Mouse (Mus musculus): ENCODE measurements at regions not wholly inside any gene's neighbourhood (a gene's known extent, or its start where the extent isn't known, plus 50 kb on each side); places are given as distances from the start of the nearest gene placed in this dataset.
A peak's percentile ranks its signal among the peaks of the same experiment; 100 is the strongest.

DNA sequence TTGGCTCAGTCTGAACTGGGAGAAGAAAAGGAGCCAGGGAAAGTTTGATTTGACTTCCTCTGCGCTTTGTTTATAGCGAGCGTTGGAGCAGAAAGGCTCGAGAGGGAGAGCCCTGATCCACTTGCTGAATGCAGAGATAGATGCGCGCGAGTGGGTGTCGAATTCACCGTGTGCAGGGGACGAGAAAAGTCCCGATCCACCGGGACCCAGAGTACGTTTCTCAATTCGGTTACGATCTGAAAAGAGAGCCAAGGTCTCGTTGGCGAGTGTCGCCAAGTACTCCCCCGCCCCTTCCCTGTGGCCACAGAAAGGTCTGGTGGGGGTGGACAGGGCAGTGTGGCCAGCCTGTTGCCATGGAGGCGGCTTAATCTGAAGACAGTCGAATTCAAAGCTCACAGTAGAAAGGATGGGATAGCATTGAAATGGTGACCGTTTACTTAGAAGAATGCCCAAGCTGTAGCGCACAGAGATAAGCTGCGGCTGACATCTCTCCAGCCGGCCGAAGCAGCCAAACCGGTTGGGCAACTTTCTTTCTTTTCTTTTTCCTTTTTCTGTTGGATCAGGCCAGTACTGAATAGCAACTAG, 139.5 kb upstream of the Zfp217 start:
- Histone ChIP-seq H3K27ac (replicated peaks; ENCODE audit: low read depth, low read length) (0 out of 2 replicates have a peak overlapping the region, but pooled peaks have one; percentile 38), H3K9ac (ENCODE audit: low read depth, low read length, severe bottlenecking) (peak overlapping the region; percentile 56), H3K27me3 (ENCODE audit: control insufficient read depth, insufficient read depth, low read length) (no peaks in the 10 kb centered on the region), H3K4me1 (ENCODE audit: control insufficient read depth, insufficient read depth, low read length) (peaks cover 16% of the 10 kb centered on the region; the same call in 1 of the 2 replicates), H3K36me3 (ENCODE audit: control insufficient read depth, insufficient read depth, low read length) (no peaks in the 10 kb centered on the region), H3K9me3 (ENCODE audit: control insufficient read depth, low read length) (no peaks in the 10 kb centered on the region), H3K4me2 (replicated peaks; ENCODE audit: low read depth, low read length, severe bottlenecking) (peak overlapping the region; percentile 91), H3K4me3 (replicated peaks; ENCODE audit: low read length) (peak overlapping the region; percentile 44)
- DNase-seq (ENCODE audit: low spot score) (peak; percentile 37), ATAC-seq (ENCODE audit: low FRiP score, low read depth) (peak; percentile 26; the same call in 1 of the 2 replicates)
- 1% methylated on average over 27 of the region's 27 CpGs for WGBS
- TF ChIP-seq POLR2A (IDR thresholded peaks at IDR 0.05; ENCODE audit: borderline replicate concordance, extremely low read depth, insufficient read depth, insufficient read length) = no peak

DNA sequence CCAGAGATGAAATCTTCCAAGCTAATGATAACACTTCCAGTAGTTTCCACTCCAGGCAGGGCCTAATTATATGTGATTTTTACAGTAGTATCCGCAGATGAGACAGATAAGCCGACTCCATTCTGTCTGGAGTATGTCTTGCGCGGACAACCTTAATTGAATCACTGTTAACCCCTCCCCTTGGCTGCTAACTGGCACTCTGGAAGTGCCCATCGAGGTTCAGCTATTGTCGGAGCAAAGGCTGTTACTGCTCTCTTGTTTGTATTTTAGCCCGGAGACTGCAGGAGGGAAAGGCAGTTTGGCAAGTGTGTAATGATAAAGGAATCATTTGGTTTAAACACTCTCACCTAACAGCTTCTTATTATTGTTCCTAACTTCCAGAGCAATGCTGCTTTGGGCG, 138.9 kb upstream of the Zfp217 start:
- peaks cover 14% of the 10 kb centered on the region; the same call in 1 of the 2 replicates for H3K4me1 ChIP-seq (ENCODE audit: control insufficient read depth, insufficient read depth, low read length)
- H3K9me3 ChIP-seq (ENCODE audit: control insufficient read depth, low read length) = no peaks in the 10 kb centered on the region
- ATAC-seq (ENCODE audit: low FRiP score, low read depth) (no peak), DNase-seq (ENCODE audit: low spot score) (no peak)
- peak overlapping the region; percentile 91 for H3K4me2 ChIP-seq (replicated peaks; ENCODE audit: low read depth, low read length, severe bottlenecking)
- no peaks in the 10 kb centered on the region for H3K27me3 ChIP-seq (ENCODE audit: control insufficient read depth, insufficient read depth, low read length)
- H3K9ac ChIP-seq (ENCODE audit: low read depth, low read length, severe bottlenecking) = peak overlapping the region; percentile 56; the same call in 1 of the 2 replicates
- no peak for TF ChIP-seq POLR2A (IDR thresholded peaks at IDR 0.05; ENCODE audit: borderline replicate concordance, extremely low read depth, insufficient read depth, insufficient read length)
- WGBS = 15% methylated on average over 8 of the region's 8 CpGs
- H3K36me3 ChIP-seq (ENCODE audit: control insufficient read depth, insufficient read depth, low read length) = no peaks in the 10 kb centered on the region
- H3K4me3 ChIP-seq (replicated peaks; ENCODE audit: low read length) = peak overlapping the region; percentile 44
- H3K27ac ChIP-seq (replicated peaks; ENCODE audit: low read depth, low read length) = no peak overlapping the region

DNA sequence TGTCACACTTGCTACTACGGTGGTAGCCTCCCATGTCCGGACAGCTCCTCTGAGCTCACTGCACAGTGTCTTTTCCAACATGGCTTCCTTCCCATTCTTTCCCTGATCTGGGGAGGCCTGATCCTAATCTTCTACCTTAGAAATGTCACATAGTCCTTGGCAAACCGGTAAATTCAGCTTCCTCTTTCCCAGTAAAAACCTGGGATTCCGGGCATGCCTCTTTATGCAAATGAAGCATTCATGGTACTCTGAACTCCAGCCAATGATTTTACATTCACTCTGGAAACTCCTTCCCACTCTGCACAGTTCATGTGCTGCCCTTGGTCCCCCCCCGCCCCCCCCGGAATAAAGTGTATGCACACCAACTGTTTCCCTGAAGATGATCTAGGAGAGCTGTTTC, 134.6 kb upstream of the Zfp217 start:
- Histone ChIP-seq H3K4me2 (replicated peaks; ENCODE audit: low read depth, low read length, severe bottlenecking) (no peak overlapping the region), H3K27me3 (ENCODE audit: control insufficient read depth, insufficient read depth, low read length) (no peaks in the 10 kb centered on the region), H3K36me3 (ENCODE audit: control insufficient read depth, insufficient read depth, low read length) (no peaks in the 10 kb centered on the region), H3K4me1 (ENCODE audit: control insufficient read depth, insufficient read depth, low read length) (peaks cover 13% of the 10 kb centered on the region; the same call in 1 of the 2 replicates), H3K27ac (replicated peaks; ENCODE audit: low read depth, low read length) (no peak overlapping the region), H3K9ac (ENCODE audit: low read depth, low read length, severe bottlenecking) (no peak overlapping the region), H3K9me3 (ENCODE audit: control insufficient read depth, low read length) (no peaks in the 10 kb centered on the region), H3K4me3 (replicated peaks; ENCODE audit: low read length) (no peak overlapping the region)
- WGBS = 64% methylated on average over 6 of the region's 6 CpGs
- DNase-seq (ENCODE audit: low spot score) (no peak), ATAC-seq (ENCODE audit: low FRiP score, low read depth) (no peak)
- TF ChIP-seq POLR2A (IDR thresholded peaks at IDR 0.05; ENCODE audit: borderline replicate concordance, extremely low read depth, insufficient read depth, insufficient read length) = no peak

DNA sequence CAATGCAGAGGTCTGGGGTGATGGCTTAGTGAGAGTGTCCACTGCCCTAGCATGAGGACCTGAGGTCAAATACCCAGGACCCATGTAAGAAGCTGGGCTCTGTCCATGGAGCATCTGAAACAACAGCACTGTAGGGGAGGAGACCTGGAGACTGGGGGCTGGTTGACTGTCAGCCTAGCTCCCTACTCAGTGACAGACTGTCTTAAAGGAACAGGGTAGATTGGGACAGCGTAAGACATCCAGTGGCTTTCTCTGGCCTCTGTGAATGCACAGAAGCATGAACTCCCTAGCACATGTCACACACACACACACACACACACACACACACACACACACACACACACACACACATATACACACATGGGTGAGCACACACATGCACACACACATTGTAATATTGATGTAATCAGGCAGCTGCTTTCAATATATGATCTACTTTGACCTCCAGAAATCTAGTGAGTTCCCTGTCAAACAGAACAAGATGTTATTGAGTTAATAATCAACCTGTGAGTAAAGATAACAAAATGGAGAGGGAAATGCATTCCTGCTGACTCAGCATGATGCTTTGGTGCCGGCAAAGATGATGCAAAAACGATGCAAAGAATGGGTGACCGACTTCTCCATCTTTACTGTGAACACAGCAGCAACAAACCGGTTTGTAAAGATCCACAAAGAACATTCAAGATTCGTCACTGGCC, 133.6 kb upstream of the Zfp217 start:
- DNase-seq (ENCODE audit: low spot score) (no peak), ATAC-seq (ENCODE audit: low FRiP score, low read depth) (no peak)
- Histone ChIP-seq H3K9me3 (ENCODE audit: control insufficient read depth, low read length) (no peaks in the 10 kb centered on the region), H3K4me3 (replicated peaks; ENCODE audit: low read length) (no peak overlapping the region), H3K4me1 (ENCODE audit: control insufficient read depth, insufficient read depth, low read length) (peaks cover 3% of the 10 kb centered on the region; the same call in 1 of the 2 replicates), H3K9ac (ENCODE audit: low read depth, low read length, severe bottlenecking) (no peak overlapping the region), H3K4me2 (replicated peaks; ENCODE audit: low read depth, low read length, severe bottlenecking) (no peak overlapping the region), H3K27ac (replicated peaks; ENCODE audit: low read depth, low read length) (no peak overlapping the region), H3K36me3 (ENCODE audit: control insufficient read depth, insufficient read depth, low read length) (no peaks in the 10 kb centered on the region), H3K27me3 (ENCODE audit: control insufficient read depth, insufficient read depth, low read length) (no peaks in the 10 kb centered on the region)
- no peak for TF ChIP-seq POLR2A (IDR thresholded peaks at IDR 0.05; ENCODE audit: borderline replicate concordance, extremely low read depth, insufficient read depth, insufficient read length)
- 82% methylated on average over 6 of the region's 6 CpGs for WGBS

DNA sequence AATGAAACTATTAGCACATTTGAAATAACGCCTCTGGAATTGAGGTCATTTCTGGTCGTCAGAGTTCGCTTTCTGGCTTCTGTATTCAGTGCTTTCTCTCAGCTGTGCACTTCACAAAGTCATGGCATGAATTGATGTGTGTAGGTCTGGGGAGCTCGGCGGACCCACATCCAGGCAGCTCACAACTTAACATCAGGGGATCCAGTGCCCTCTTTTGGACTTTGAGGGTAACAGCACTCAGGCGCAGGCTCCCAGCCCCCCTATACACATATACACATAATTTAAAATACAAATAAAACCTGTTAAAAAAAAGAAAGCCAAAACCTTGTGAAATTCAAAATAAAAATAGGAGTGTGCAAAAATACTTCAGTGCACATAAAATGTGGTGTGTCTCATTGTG, 132.8 kb upstream of the Zfp217 start:
- ATAC-seq (ENCODE audit: low FRiP score, low read depth) (no peak), DNase-seq (ENCODE audit: low spot score) (no peak)
- Histone ChIP-seq H3K27me3 (ENCODE audit: control insufficient read depth, insufficient read depth, low read length) (no peaks in the 10 kb centered on the region), H3K4me2 (replicated peaks; ENCODE audit: low read depth, low read length, severe bottlenecking) (no peak overlapping the region), H3K9ac (ENCODE audit: low read depth, low read length, severe bottlenecking) (no peak overlapping the region), H3K4me3 (replicated peaks; ENCODE audit: low read length) (no peak overlapping the region), H3K27ac (replicated peaks; ENCODE audit: low read depth, low read length) (no peak overlapping the region), H3K4me1 (ENCODE audit: control insufficient read depth, insufficient read depth, low read length) (no peaks in the 10 kb centered on the region; the same call in 1 of the 2 replicates), H3K9me3 (ENCODE audit: control insufficient read depth, low read length) (no peaks in the 10 kb centered on the region), H3K36me3 (ENCODE audit: control insufficient read depth, insufficient read depth, low read length) (no peaks in the 10 kb centered on the region)
- no peak for TF ChIP-seq POLR2A (IDR thresholded peaks at IDR 0.05; ENCODE audit: borderline replicate concordance, extremely low read depth, insufficient read depth, insufficient read length)
- WGBS = 68% methylated on average over 6 of the region's 6 CpGs

Data from limb, embryonic 14.5 days (tissue).